Mouse (Mus musculus) hindbrain, embryonic 12.5 days (tissue): ENCODE measurements at regions not wholly inside any gene's neighbourhood (a gene's known extent, or its start where the extent isn't known, plus 50 kb on each side); places are given as distances from the start of the nearest gene placed in this dataset.

Experiments used
- ATAC-seq: fragments of 200-750 bp; cut with Nextera tagmentation; 2 replicates; pipeline ENCODE4 v1.8.0; 2017; ENCODE audit warnings: moderate TSS enrichment; ENCODE audit not compliant: low FRiP score
- H3K27ac ChIP-seq: fragments of 300-500 bp; sonication (generic); 2 replicates; pipeline ENCODE4 v1.5.1; 2016; ENCODE audit warnings: mild to moderate bottlenecking
- H3K27me3 ChIP-seq: fragments of 300-500 bp; sonication (generic); 2 replicates; pipeline ENCODE4 v1.6.1; 2016; ENCODE audit warnings: mild to moderate bottlenecking
- H3K36me3 ChIP-seq: fragments of 300-500 bp; sonication (generic); 2 replicates; pipeline ENCODE4 v1.6.1; 2016; ENCODE audit warnings: mild to moderate bottlenecking
- H3K4me1 ChIP-seq: fragments of 300-500 bp; sonication (generic); 2 replicates; pipeline ENCODE4 v1.6.1; 2016
- H3K4me2 ChIP-seq: fragments of 300-500 bp; sonication (generic); replicated peaks from 2 replicates; pipeline ENCODE4 v1.6.1; 2016; ENCODE audit warnings: mild to moderate bottlenecking
- H3K4me3 ChIP-seq: fragments of 300-500 bp; sonication (generic); 2 replicates; pipeline ENCODE4 v1.5.1; 2016; ENCODE audit warnings: mild to moderate bottlenecking
- H3K9ac ChIP-seq: fragments of 300-500 bp; sonication (generic); 2 replicates; pipeline ENCODE4 v1.6.1; 2016; ENCODE audit warnings: mild to moderate bottlenecking, moderate library complexity
- H3K9me3 ChIP-seq: fragments of 300-500 bp; sonication (generic); replicated peaks from 2 replicates; pipeline ENCODE4 v1.6.1; 2016; ENCODE audit warnings: mild to moderate bottlenecking
- WGBS: fragments of 180-500 bp; shearing (Covaris S2); methylation state at CpG from one replicate; pipeline ENCODE4 v1.1.7; 2016; 5-methylcytosine and 5-hydroxymethylcytosine counted together

- H3K27me3 ChIP-seq: no peaks in the 10 kb centered on the region
These were observed 119.0 kb upstream of the Htr2a start for GRCm38 (mm10) chr14:74521669-74522068.

GRCm38 (mm10) chr14:74527246-74527645, 113.4 kb upstream of the Htr2a start:
- H3K4me1 ChIP-seq: no peaks in the 10 kb centered on the region
- H3K27me3 ChIP-seq: no peaks in the 10 kb centered on the region

More at GRCm38 (mm10) chr14:74521669-74522068, 119.0 kb upstream of the Htr2a start:
- no peaks in the 10 kb centered on the region for H3K36me3 ChIP-seq
- H3K4me3 ChIP-seq: no peak overlapping the region
- WGBS: 90% methylated on average over 3 of the region's 3 CpGs
- H3K9me3 ChIP-seq: no peaks in the 10 kb centered on the region
- no peak overlapping the region for H3K27ac ChIP-seq
- H3K4me1 ChIP-seq: no peaks in the 10 kb centered on the region
- H3K9ac ChIP-seq: no peak overlapping the region
- ATAC-seq: no peak
- H3K4me2 ChIP-seq: no peak overlapping the region

GRCm38 (mm10) chr14:74529368-74529951, 111.2 kb upstream of the Htr2a start:
- Histone ChIP-seq H3K4me2 (no peak overlapping the region), H3K27ac (no peak overlapping the region), H3K36me3 (no peaks in the 10 kb centered on the region), H3K4me1 (no peaks in the 10 kb centered on the region), H3K9ac (no peak overlapping the region), H3K27me3 (no peaks in the 10 kb centered on the region), H3K4me3 (no peak overlapping the region), H3K9me3 (no peaks in the 10 kb centered on the region)
- WGBS: 86% methylated on average over 7 of the region's 7 CpGs
- no peak for ATAC-seq

More at GRCm38 (mm10) chr14:74527246-74527645, 113.4 kb upstream of the Htr2a start:
- Histone ChIP-seq H3K27ac (no peak overlapping the region), H3K36me3 (no peaks in the 10 kb centered on the region), H3K4me2 (no peak overlapping the region), H3K9ac (no peak overlapping the region), H3K4me3 (no peak overlapping the region), H3K9me3 (no peaks in the 10 kb centered on the region)
- no peak for ATAC-seq
- 90% methylated on average over 4 of the region's 4 CpGs for WGBS

GRCm38 (mm10) chr14:74538187-74538586, 102.5 kb upstream of the Htr2a start:
- Histone ChIP-seq H3K27me3 (no peaks in the 10 kb centered on the region), H3K4me3 (no peak overlapping the region), H3K4me1 (no peaks in the 10 kb centered on the region), H3K4me2 (no peak overlapping the region), H3K9ac (no peak overlapping the region), H3K27ac (no peak overlapping the region), H3K36me3 (no peaks in the 10 kb centered on the region), H3K9me3 (no peaks in the 10 kb centered on the region)
- 94% methylated on average over 2 of the region's 2 CpGs for WGBS
- no peak for ATAC-seq

- no peak overlapping the region for H3K4me3 ChIP-seq
These were observed 96.6 kb upstream of the Htr2a start for GRCm38 (mm10) chr14:74544028-74544427.

GRCm38 (mm10) chr14:74551091-74551490, 89.5 kb upstream of the Htr2a start:
- Histone ChIP-seq H3K9ac (no peak overlapping the region), H3K27me3 (no peaks in the 10 kb centered on the region), H3K4me1 (no peaks in the 10 kb centered on the region), H3K9me3 (no peaks in the 10 kb centered on the region), H3K4me2 (no peak overlapping the region), H3K36me3 (no peaks in the 10 kb centered on the region), H3K4me3 (no peak overlapping the region), H3K27ac (no peak overlapping the region)
- WGBS: 85% methylated on average over 2 of the region's 2 CpGs
- no peak for ATAC-seq

More at GRCm38 (mm10) chr14:74544028-74544427, 96.6 kb upstream of the Htr2a start:
- 79% methylated on average over 3 of the region's 3 CpGs for WGBS
- H3K27ac ChIP-seq: no peak overlapping the region
- H3K27me3 ChIP-seq: no peaks in the 10 kb centered on the region
- no peaks in the 10 kb centered on the region for H3K4me1 ChIP-seq
- H3K9ac ChIP-seq: no peak overlapping the region
- no peak for ATAC-seq
- H3K4me2 ChIP-seq: no peak overlapping the region
- H3K36me3 ChIP-seq: no peaks in the 10 kb centered on the region
- no peaks in the 10 kb centered on the region for H3K9me3 ChIP-seq

- no peak for ATAC-seq
- WGBS: 78% methylated on average over 1 of the region's 1 CpGs
These were observed 87.0 kb upstream of the Htr2a start for GRCm38 (mm10) chr14:74553636-74554035.

GRCm38 (mm10) chr14:74558359-74558758, 82.3 kb upstream of the Htr2a start:
- no peaks in the 10 kb centered on the region for H3K36me3 ChIP-seq
- no peaks in the 10 kb centered on the region for H3K9me3 ChIP-seq
- no peaks in the 10 kb centered on the region for H3K27me3 ChIP-seq
- ATAC-seq: no peak
- H3K9ac ChIP-seq: no peak overlapping the region
- no peak overlapping the region for H3K27ac ChIP-seq
- H3K4me3 ChIP-seq: no peak overlapping the region
- no peaks in the 10 kb centered on the region for H3K4me1 ChIP-seq
- WGBS: 67% methylated on average over 5 of the region's 5 CpGs
- no peak overlapping the region for H3K4me2 ChIP-seq

More at GRCm38 (mm10) chr14:74553636-74554035, 87.0 kb upstream of the Htr2a start:
- Histone ChIP-seq H3K36me3 (no peaks in the 10 kb centered on the region), H3K9ac (no peak overlapping the region), H3K4me1 (no peaks in the 10 kb centered on the region), H3K4me2 (no peak overlapping the region), H3K27me3 (no peaks in the 10 kb centered on the region), H3K27ac (no peak overlapping the region), H3K4me3 (no peak overlapping the region), H3K9me3 (no peaks in the 10 kb centered on the region)
